Comparison of ENCODE assay signal across 8 mouse cellular contexts in genomic region chr5:106824716-106825115, GRCm38 (mm10).
DNase-seq lines count a peak whose midpoint lies in the region; ATAC-seq and TF ChIP-seq lines count a peak whose summit lies in the region.

No protein-coding gene starts in this region.

- TF ChIP-seq EP300 in heart, adult 2 months (IDR thresholded peaks at IDR 0.05; ENCODE audit: insufficient read depth, low read depth, low read length): no peak

- peaks cover 4% of the 10 kb centered on the region for H3K27me3 ChIP-seq in heart, adult 2 months (ENCODE audit: control insufficient read depth, insufficient read depth, low read length)
- peaks cover 9% of the 10 kb centered on the region; the same call in 1 of the 2 replicates for H3K27me3 ChIP-seq in limb, embryonic 12.5 days
- peaks cover 12% of the 10 kb centered on the region; the same call in 1 of the 2 replicates for H3K27me3 ChIP-seq in limb, embryonic 10.5 days (ENCODE audit: low read depth, poor library complexity, severe bottlenecking)
- no peaks in the 10 kb centered on the region for H3K27me3 ChIP-seq in hindbrain, embryonic 11.5 days (ENCODE audit: control insufficient read depth, insufficient read depth, low read length)
- no peaks in the 10 kb centered on the region for H3K27me3 ChIP-seq in neural tube, embryonic 12.5 days (replicated peaks)

- H3K27ac ChIP-seq in heart, adult 2 months: no peak overlapping the region
- no peak overlapping the region for H3K27ac ChIP-seq in limb, embryonic 12.5 days
- no peak overlapping the region for H3K27ac ChIP-seq in limb, embryonic 10.5 days
- no peak overlapping the region for H3K27ac ChIP-seq in hindbrain, embryonic 11.5 days (ENCODE audit: low read depth, low read length)
- no peak overlapping the region for H3K27ac ChIP-seq in neural tube, embryonic 12.5 days

- H3K9ac ChIP-seq in heart, adult 2 months (ENCODE audit: low read depth, low read length): no peak overlapping the region
- no peak overlapping the region for H3K9ac ChIP-seq in limb, embryonic 12.5 days (replicated peaks)
- no peak overlapping the region for H3K9ac ChIP-seq in hindbrain, embryonic 11.5 days (ENCODE audit: low read depth, low read length)
- no peak overlapping the region for H3K9ac ChIP-seq in neural tube, embryonic 12.5 days

- H3K4me3 ChIP-seq in heart, adult 2 months: no peak overlapping the region
- H3K4me3 ChIP-seq in limb, embryonic 12.5 days (replicated peaks): no peak overlapping the region
- no peak overlapping the region for H3K4me3 ChIP-seq in limb, embryonic 10.5 days
- no peak overlapping the region for H3K4me3 ChIP-seq in hindbrain, embryonic 11.5 days (ENCODE audit: low read depth, low read length)
- H3K4me3 ChIP-seq in neural tube, embryonic 12.5 days: no peak overlapping the region

- TF ChIP-seq POLR2A in heart, adult 2 months (IDR thresholded peaks at IDR 0.05; ENCODE audit: insufficient read depth, low read depth, low read length): no peak

- H3K4me2 ChIP-seq in limb, embryonic 12.5 days: peak overlapping the region; percentile 59; the same call in 1 of the 2 replicates
- H3K4me2 ChIP-seq in hindbrain, embryonic 11.5 days (replicated peaks; ENCODE audit: low read depth, low read length): no peak overlapping the region; the same call in 1 of the 2 replicates
- peak overlapping the region; percentile 76 for H3K4me2 ChIP-seq in neural tube, embryonic 12.5 days (replicated peaks)

- TF ChIP-seq CTCF in heart, adult 2 months (IDR thresholded peaks at IDR 0.05): no peak

- H3K36me3 ChIP-seq in heart, adult 2 months (ENCODE audit: control insufficient read depth, insufficient read depth, low read length): no peaks in the 10 kb centered on the region
- H3K36me3 ChIP-seq in limb, embryonic 12.5 days: no peaks in the 10 kb centered on the region
- no peaks in the 10 kb centered on the region for H3K36me3 ChIP-seq in limb, embryonic 10.5 days
- no peaks in the 10 kb centered on the region for H3K36me3 ChIP-seq in hindbrain, embryonic 11.5 days (ENCODE audit: control insufficient read depth, insufficient read depth, low read length)
- H3K36me3 ChIP-seq in neural tube, embryonic 12.5 days: no peaks in the 10 kb centered on the region

- intact Hi-C loops in heart, adult 2 months (cut with DNase I): no loop called here

- H3K79me2 ChIP-seq in heart, adult 2 months (replicated peaks; ENCODE audit: control insufficient read depth, insufficient read depth, low read length): no peaks in the 10 kb centered on the region

- no peak for ATAC-seq in limb, embryonic 12.5 days (ENCODE audit: insufficient number of reproducible peaks, insufficient read depth, low FRiP score, low TSS enrichment, low read depth)
- 0 out of 2 replicates have a peak, but pooled peaks have one; percentile 10 for ATAC-seq in hindbrain, embryonic 11.5 days (ENCODE audit: low FRiP score)
- ATAC-seq in neural tube, embryonic 12.5 days (ENCODE audit: low FRiP score, low read depth): no peak; the same call in 1 of the 2 replicates

- peak; percentile 4 for DNase-seq in heart, adult 11 months
- no peak for DNase-seq in heart, adult 2 months
- no peak for DNase-seq in limb, embryonic 10.5 days (ENCODE audit: low spot score)
- no peak for DNase-seq in hindbrain, embryonic 11.5 days (ENCODE audit: low spot score)
- no peak for DNase-seq in spleen, adult 12 weeks (ENCODE audit: low spot score)
- DNase-seq in embryo, embryonic 10.5 days (ENCODE audit: low spot score): no peak

- 81% methylated on average over 5 of the region's 5 CpGs for WGBS in heart, adult 2 months
- WGBS in limb, embryonic 12.5 days: 84% methylated on average over 5 of the region's 5 CpGs
- WGBS in limb, embryonic 10.5 days: 87% methylated on average over 5 of the region's 5 CpGs
- 90% methylated on average over 5 of the region's 5 CpGs for WGBS in hindbrain, embryonic 11.5 days
- WGBS in neural tube, embryonic 12.5 days: 81% methylated on average over 5 of the region's 5 CpGs

- H3K9me3 ChIP-seq in limb, embryonic 12.5 days: no peaks in the 10 kb centered on the region
- no peaks in the 10 kb centered on the region for H3K9me3 ChIP-seq in limb, embryonic 10.5 days (replicated peaks)
- no peaks in the 10 kb centered on the region for H3K9me3 ChIP-seq in hindbrain, embryonic 11.5 days (ENCODE audit: control insufficient read depth, low read length)
- no peaks in the 10 kb centered on the region for H3K9me3 ChIP-seq in neural tube, embryonic 12.5 days

- no peaks in the 10 kb centered on the region for H3K4me1 ChIP-seq in heart, adult 2 months (ENCODE audit: control insufficient read depth, insufficient read depth, low read length)
- 0 out of 2 replicates have a peak, but pooled peaks cover 4% of the 10 kb centered on the region for H3K4me1 ChIP-seq in limb, embryonic 12.5 days (replicated peaks)
- H3K4me1 ChIP-seq in limb, embryonic 10.5 days: peaks cover 7% of the 10 kb centered on the region
- H3K4me1 ChIP-seq in hindbrain, embryonic 11.5 days (replicated peaks; ENCODE audit: control insufficient read depth, insufficient read depth, low read length): no peaks in the 10 kb centered on the region
- peaks cover 9% of the 10 kb centered on the region for H3K4me1 ChIP-seq in neural tube, embryonic 12.5 days
